Mouse (Mus musculus): ENCODE measurements at regions not wholly inside any gene's neighbourhood (a gene's known extent, or its start where the extent isn't known, plus 50 kb on each side); places are given as distances from the start of the nearest gene placed in this dataset.

- no peaks in the 10 kb centered on the region for H3K36me3 ChIP-seq (ENCODE audit: control insufficient read depth, insufficient read depth, low read length)
- H3K9ac ChIP-seq (ENCODE audit: low read length): no peak overlapping the region
- H3K4me2 ChIP-seq (ENCODE audit: low read length): no peak overlapping the region
- 74% methylated on average over 14 of the region's 14 CpGs for WGBS
- H3K4me1 ChIP-seq (replicated peaks; ENCODE audit: control insufficient read depth, insufficient read depth, low read length): no peaks in the 10 kb centered on the region
- H3K27me3 ChIP-seq (replicated peaks; ENCODE audit: control insufficient read depth, insufficient read depth, low read length): no peaks in the 10 kb centered on the region
- no peak overlapping the region for H3K27ac ChIP-seq (ENCODE audit: low read depth)
- no peaks in the 10 kb centered on the region for H3K9me3 ChIP-seq (ENCODE audit: control insufficient read depth, low read length)
- DNase-seq (ENCODE audit: low spot score): no peak
- no peak for ATAC-seq (replicated peaks; ENCODE audit: low FRiP score, low TSS enrichment, low read depth)
- H3K4me3 ChIP-seq (ENCODE audit: low read depth, low read length): no peak overlapping the region
Measured at GRCm38 (mm10) chr13:44468963-44469674, 260.2 kb upstream of the Jarid2 start.

- no peak for DNase-seq (ENCODE audit: low spot score)
- Histone ChIP-seq H3K9ac (ENCODE audit: low read length) (no peak overlapping the region), H3K4me2 (ENCODE audit: low read length) (no peak overlapping the region), H3K4me1 (replicated peaks; ENCODE audit: control insufficient read depth, insufficient read depth, low read length) (no peaks in the 10 kb centered on the region), H3K27me3 (replicated peaks; ENCODE audit: control insufficient read depth, insufficient read depth, low read length) (no peaks in the 10 kb centered on the region), H3K4me3 (ENCODE audit: low read depth, low read length) (no peak overlapping the region), H3K27ac (ENCODE audit: low read depth) (no peak overlapping the region), H3K36me3 (ENCODE audit: control insufficient read depth, insufficient read depth, low read length) (no peaks in the 10 kb centered on the region), H3K9me3 (ENCODE audit: control insufficient read depth, low read length) (no peaks in the 10 kb centered on the region)
- 79% methylated on average over 6 of the region's 6 CpGs for WGBS
- no peak for ATAC-seq (replicated peaks; ENCODE audit: low FRiP score, low TSS enrichment, low read depth)
Measured at GRCm38 (mm10) chr13:44469675-44470074, 259.6 kb upstream of the Jarid2 start.

GRCm38 (mm10) chr13:44473200-44473599 lies 256.1 kb upstream of the Jarid2 start:
- H3K9ac ChIP-seq (ENCODE audit: low read length): no peak overlapping the region

GRCm38 (mm10) chr13:44476901-44477300 lies 252.4 kb upstream of the Jarid2 start:
- ATAC-seq (replicated peaks; ENCODE audit: low FRiP score, low TSS enrichment, low read depth) (no peak), DNase-seq (ENCODE audit: low spot score) (no peak)
- H3K4me2 ChIP-seq (ENCODE audit: low read length): no peak overlapping the region
- no peak overlapping the region for H3K4me3 ChIP-seq (ENCODE audit: low read depth, low read length)
- H3K4me1 ChIP-seq (replicated peaks; ENCODE audit: control insufficient read depth, insufficient read depth, low read length): no peaks in the 10 kb centered on the region
- H3K9ac ChIP-seq (ENCODE audit: low read length): no peak overlapping the region
- H3K36me3 ChIP-seq (ENCODE audit: control insufficient read depth, insufficient read depth, low read length): no peaks in the 10 kb centered on the region
- 54% methylated on average over 8 of the region's 8 CpGs for WGBS
- H3K27ac ChIP-seq (ENCODE audit: low read depth): no peak overlapping the region
- 0 out of 2 replicates have a peak, but pooled peaks cover 3% of the 10 kb centered on the region for H3K27me3 ChIP-seq (replicated peaks; ENCODE audit: control insufficient read depth, insufficient read depth, low read length)
- no peaks in the 10 kb centered on the region for H3K9me3 ChIP-seq (ENCODE audit: control insufficient read depth, low read length)

More at GRCm38 (mm10) chr13:44473200-44473599, 256.1 kb upstream of the Jarid2 start:
- H3K9me3 ChIP-seq (ENCODE audit: control insufficient read depth, low read length): no peaks in the 10 kb centered on the region
- ATAC-seq (replicated peaks; ENCODE audit: low FRiP score, low TSS enrichment, low read depth) (no peak), DNase-seq (ENCODE audit: low spot score) (no peak)
- H3K27me3 ChIP-seq (replicated peaks; ENCODE audit: control insufficient read depth, insufficient read depth, low read length): no peaks in the 10 kb centered on the region
- H3K36me3 ChIP-seq (ENCODE audit: control insufficient read depth, insufficient read depth, low read length): no peaks in the 10 kb centered on the region
- H3K4me1 ChIP-seq (replicated peaks; ENCODE audit: control insufficient read depth, insufficient read depth, low read length): no peaks in the 10 kb centered on the region
- H3K4me2 ChIP-seq (ENCODE audit: low read length): no peak overlapping the region
- no peak overlapping the region for H3K4me3 ChIP-seq (ENCODE audit: low read depth, low read length)
- WGBS: 56% methylated on average over 6 of the region's 6 CpGs
- H3K27ac ChIP-seq (ENCODE audit: low read depth): no peak overlapping the region

GRCm38 (mm10) chr13:44480128-44480527 lies 249.1 kb upstream of the Jarid2 start:
- Histone ChIP-seq H3K4me2 (ENCODE audit: low read length) (no peak overlapping the region), H3K36me3 (ENCODE audit: control insufficient read depth, insufficient read depth, low read length) (no peaks in the 10 kb centered on the region), H3K9me3 (ENCODE audit: control insufficient read depth, low read length) (no peaks in the 10 kb centered on the region), H3K9ac (ENCODE audit: low read length) (no peak overlapping the region), H3K27me3 (replicated peaks; ENCODE audit: control insufficient read depth, insufficient read depth, low read length) (0 out of 2 replicates have a peak, but pooled peaks cover 3% of the 10 kb centered on the region), H3K27ac (ENCODE audit: low read depth) (no peak overlapping the region), H3K4me3 (ENCODE audit: low read depth, low read length) (no peak overlapping the region), H3K4me1 (replicated peaks; ENCODE audit: control insufficient read depth, insufficient read depth, low read length) (peaks cover 5% of the 10 kb centered on the region; the same call in 1 of the 2 replicates)
- no peak for ATAC-seq (replicated peaks; ENCODE audit: low FRiP score, low TSS enrichment, low read depth)
- WGBS: 77% methylated on average over 7 of the region's 7 CpGs
- no peak for DNase-seq (ENCODE audit: low spot score)

GRCm38 (mm10) chr13:44482661-44483060 lies 246.6 kb upstream of the Jarid2 start:
- Histone ChIP-seq H3K4me3 (ENCODE audit: low read depth, low read length) (no peak overlapping the region), H3K36me3 (ENCODE audit: control insufficient read depth, insufficient read depth, low read length) (no peaks in the 10 kb centered on the region), H3K4me2 (ENCODE audit: low read length) (no peak overlapping the region), H3K9me3 (ENCODE audit: control insufficient read depth, low read length) (no peaks in the 10 kb centered on the region), H3K27me3 (replicated peaks; ENCODE audit: control insufficient read depth, insufficient read depth, low read length) (0 out of 2 replicates have a peak, but pooled peaks cover 3% of the 10 kb centered on the region), H3K9ac (ENCODE audit: low read length) (no peak overlapping the region), H3K4me1 (replicated peaks; ENCODE audit: control insufficient read depth, insufficient read depth, low read length) (peaks cover 9% of the 10 kb centered on the region; the same call in 1 of the 2 replicates), H3K27ac (ENCODE audit: low read depth) (no peak overlapping the region)
- ATAC-seq (replicated peaks; ENCODE audit: low FRiP score, low TSS enrichment, low read depth) (no peak), DNase-seq (ENCODE audit: low spot score) (no peak)
- 78% methylated on average over 7 of the region's 7 CpGs for WGBS

GRCm38 (mm10) chr13:44484582-44485329 lies 244.5 kb upstream of the Jarid2 start:
- Histone ChIP-seq H3K4me1 (replicated peaks; ENCODE audit: control insufficient read depth, insufficient read depth, low read length) (peaks cover 9% of the 10 kb centered on the region; the same call in 1 of the 2 replicates), H3K9ac (ENCODE audit: low read length) (no peak overlapping the region), H3K9me3 (ENCODE audit: control insufficient read depth, low read length) (no peaks in the 10 kb centered on the region), H3K27ac (ENCODE audit: low read depth) (no peak overlapping the region), H3K4me2 (ENCODE audit: low read length) (no peak overlapping the region), H3K36me3 (ENCODE audit: control insufficient read depth, insufficient read depth, low read length) (no peaks in the 10 kb centered on the region), H3K4me3 (ENCODE audit: low read depth, low read length) (no peak overlapping the region), H3K27me3 (replicated peaks; ENCODE audit: control insufficient read depth, insufficient read depth, low read length) (0 out of 2 replicates have a peak, but pooled peaks cover 3% of the 10 kb centered on the region)
- WGBS: 51% methylated on average over 14 of the region's 14 CpGs
- ATAC-seq (replicated peaks; ENCODE audit: low FRiP score, low TSS enrichment, low read depth): no peak
- DNase-seq (ENCODE audit: low spot score): no peak

GRCm38 (mm10) chr13:44490935-44491465 lies 238.3 kb upstream of the Jarid2 start:
- H3K4me1 ChIP-seq (replicated peaks; ENCODE audit: control insufficient read depth, insufficient read depth, low read length): 0 out of 2 replicates have a peak, but pooled peaks cover 10% of the 10 kb centered on the region
- no peaks in the 10 kb centered on the region for H3K9me3 ChIP-seq (ENCODE audit: control insufficient read depth, low read length)
- 50% methylated on average over 4 of the region's 4 CpGs for WGBS
- H3K9ac ChIP-seq (ENCODE audit: low read length): no peak overlapping the region
- DNase-seq (ENCODE audit: low spot score): no peak
- H3K4me3 ChIP-seq (ENCODE audit: low read depth, low read length): no peak overlapping the region
- ATAC-seq (replicated peaks; ENCODE audit: low FRiP score, low TSS enrichment, low read depth): no peak
- H3K4me2 ChIP-seq (ENCODE audit: low read length): no peak overlapping the region
- H3K27me3 ChIP-seq (replicated peaks; ENCODE audit: control insufficient read depth, insufficient read depth, low read length): no peaks in the 10 kb centered on the region
- H3K36me3 ChIP-seq (ENCODE audit: control insufficient read depth, insufficient read depth, low read length): no peaks in the 10 kb centered on the region
- H3K27ac ChIP-seq (ENCODE audit: low read depth): no peak overlapping the region

All from intestine, embryonic 14.5 days (tissue).